In the genomic region with DNA sequence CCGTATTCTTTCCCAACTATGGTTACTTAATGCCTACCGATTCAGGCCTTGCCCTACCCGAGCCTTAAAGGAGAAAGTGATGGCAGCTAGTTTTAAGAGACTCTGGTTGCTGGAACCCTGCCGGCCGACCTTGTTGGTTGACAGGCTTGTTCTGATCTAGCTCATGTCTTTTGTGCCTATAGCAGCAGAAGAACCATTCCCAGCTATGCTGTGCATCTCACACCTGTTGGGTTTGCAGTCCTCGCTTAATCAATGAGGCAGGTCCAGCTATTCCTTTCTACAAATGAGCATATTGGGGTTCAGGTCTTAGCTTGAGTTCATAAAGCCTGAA, we compare ENCODE assay signal across 33 mouse cellular contexts. TPM values are rescaled to one million over a fixed set of nuclear protein-coding genes. Genes with fewer than 3 reads are reported as not detected.
"Had no signal": no experiment of that assay in that cellular context is flagged by ENCODE, and none has a peak within 500 bp of the region (broad histone marks: within the 10 kb centered on the region; RNA-seq: fewer than 3 reads in every experiment).

No protein-coding gene starts in this region.

- DNase-seq: layer of hippocampus, adult 9-11 months; layer of hippocampus, postnatal 36 days had no signal

- H3K4me3 ChIP-seq: heart, adult 2 months; heart, embryonic 13.5 days; heart, embryonic 15.5 days; hindbrain, embryonic 13.5 days; hindbrain, embryonic 15.5 days; kidney, embryonic 15.5 days; limb, embryonic 13.5 days; limb, embryonic 15.5 days; liver, embryonic 12.5 days had no signal

- H3K4me1 ChIP-seq: kidney, embryonic 15.5 days; limb, embryonic 13.5 days; liver, embryonic 12.5 days had no signal

- H3K27me3 ChIP-seq: hindbrain, embryonic 13.5 days; hindbrain, embryonic 15.5 days; kidney, embryonic 15.5 days; limb, embryonic 13.5 days; limb, embryonic 15.5 days had no signal

- H3K27ac ChIP-seq: heart, adult 2 months; heart, embryonic 13.5 days; heart, embryonic 15.5 days; hindbrain, embryonic 13.5 days; hindbrain, embryonic 15.5 days; kidney, embryonic 15.5 days; kidney, postnatal 0 days; limb, embryonic 13.5 days; limb, embryonic 15.5 days; liver, embryonic 12.5 days; liver, embryonic 14.5 days had no signal

- H3K36me3 ChIP-seq: heart, embryonic 13.5 days; heart, embryonic 15.5 days; kidney, embryonic 15.5 days; limb, embryonic 13.5 days; limb, embryonic 15.5 days; liver, embryonic 12.5 days had no signal

RNA-seq across cellular contexts. Expression of gene Fam83c, which starts 28.8 kb away (rescaled TPM):
- total RNA-seq: gastrocnemius, adult 8-10 months; gastrocnemius, postnatal 25 days; gastrocnemius, postnatal 4 days; granulocyte monocyte progenitor cell, adult 5-6 weeks; heart, adult 2 months; heart, postnatal 14 days; heart, postnatal 36 days; hematopoietic stem cell, adult 5-6 weeks; hindbrain, postnatal 0 days; layer of hippocampus, adult 18-20 months; layer of hippocampus, adult 8-10 months; layer of hippocampus, postnatal 14 days; layer of hippocampus, postnatal 36 days; left cerebral cortex, adult 18-20 months; left cerebral cortex, adult 8-10 months; left cerebral cortex, postnatal 10 days; left cerebral cortex, postnatal 25 days; left cerebral cortex, postnatal 4 days; liver, adult 2 months had no signal
- polyA plus RNA-seq: heart, adult 2 months; kidney, adult 2 months; liver, adult 2 months had no signal

RNA-seq across cellular contexts. Expression of gene Mmp24, which starts 30.7 kb away (rescaled TPM):
- total RNA-seq: gastrocnemius, adult 8-10 months; gastrocnemius, postnatal 25 days; granulocyte monocyte progenitor cell, adult 5-6 weeks; heart, adult 2 months; heart, postnatal 36 days; liver, adult 2 months had no signal
- polyA plus RNA-seq: heart, adult 2 months; limb, embryonic 11.5 days; liver, embryonic 16.5 days had no signal
